Comparison of ENCODE assay signal across 15 mouse cellular contexts in the genomic region with DNA sequence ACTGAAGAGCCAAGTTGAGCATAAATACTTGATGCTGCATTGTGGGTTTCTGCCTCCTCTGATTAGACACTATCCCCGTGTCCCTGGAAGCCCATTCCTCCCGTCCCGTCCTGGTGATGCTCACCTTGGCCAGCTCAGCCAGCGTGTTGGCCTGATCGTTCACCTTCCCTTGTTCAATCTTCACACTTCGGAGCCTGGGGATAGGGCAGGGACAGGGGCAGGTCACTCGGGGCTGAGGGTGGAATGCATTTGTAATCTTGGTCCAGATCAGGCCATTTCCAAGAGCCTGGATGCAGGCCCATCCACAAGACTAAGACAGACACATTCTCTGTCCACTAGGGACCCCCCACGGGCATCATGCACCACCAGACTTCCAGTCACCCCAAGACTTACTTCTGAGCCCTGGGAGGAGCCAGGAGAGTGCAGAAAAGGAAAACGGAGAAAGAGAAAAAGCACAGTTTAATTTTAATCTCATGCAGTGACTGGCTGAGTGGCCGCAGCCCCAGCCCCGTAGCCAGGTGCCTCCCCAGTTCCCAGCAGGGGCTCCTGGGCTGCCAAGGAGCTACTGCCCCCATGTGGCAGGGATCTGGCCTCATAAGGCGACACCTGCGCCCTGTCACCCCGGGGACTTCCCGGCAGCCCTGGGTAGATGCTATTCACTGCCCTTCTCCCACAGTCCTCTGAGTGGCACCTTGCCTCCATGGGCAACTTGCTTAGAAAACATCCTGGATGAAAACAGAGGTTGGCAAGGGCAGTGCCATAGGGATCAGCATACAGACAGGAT. TPM values are rescaled to one million over a fixed set of nuclear protein-coding genes. Genes with fewer than 3 reads are reported as not detected.
DNase-seq lines count a peak whose midpoint lies in the region; ATAC-seq and TF ChIP-seq lines count a peak whose summit lies in the region.
"Had no signal": no experiment of that assay in that cellular context is flagged by ENCODE, and none has a peak within 500 bp of the region (broad histone marks: within the 10 kb centered on the region; RNA-seq: fewer than 3 reads in every experiment).

No protein-coding gene starts in this region.

- H3K4me2 ChIP-seq in intestine, embryonic 16.5 days (ENCODE audit: low read depth, low read length) = no peak overlapping the region
- no peak overlapping the region for H3K4me2 ChIP-seq in intestine, embryonic 15.5 days (replicated peaks)
- H3K4me2 ChIP-seq in liver, embryonic 13.5 days = no peak overlapping the region
- H3K4me2 ChIP-seq: heart, embryonic 11.5 days had no signal

- H3K4me3 ChIP-seq in intestine, embryonic 16.5 days (ENCODE audit: low read length) = no peak overlapping the region
- no peak overlapping the region for H3K4me3 ChIP-seq in intestine, embryonic 15.5 days (replicated peaks)
- no peak overlapping the region for H3K4me3 ChIP-seq in thymus, adult 2 months (ENCODE audit: control insufficient read depth, insufficient read depth, low read length)
- H3K4me3 ChIP-seq in liver, embryonic 13.5 days (replicated peaks) = no peak overlapping the region

- no peaks in the 10 kb centered on the region for H3K9me3 ChIP-seq in intestine, embryonic 16.5 days (ENCODE audit: control insufficient read depth, low read length)
- H3K9me3 ChIP-seq in intestine, embryonic 15.5 days = no peaks in the 10 kb centered on the region
- no peaks in the 10 kb centered on the region for H3K9me3 ChIP-seq in liver, embryonic 13.5 days (replicated peaks)

- no peak for ATAC-seq in intestine, embryonic 16.5 days
- ATAC-seq in intestine, embryonic 15.5 days = no peak
- ATAC-seq in liver, embryonic 13.5 days (ENCODE audit: low read depth) = no peak
- ATAC-seq: hindbrain, embryonic 16.5 days; Patski had no signal

- no peak overlapping the region for H3K27ac ChIP-seq in intestine, embryonic 16.5 days (ENCODE audit: low read length)
- no peak overlapping the region for H3K27ac ChIP-seq in intestine, embryonic 15.5 days
- no peak overlapping the region for H3K27ac ChIP-seq in thymus, adult 2 months (ENCODE audit: control insufficient read depth, insufficient read depth, low read length)
- H3K27ac ChIP-seq in liver, embryonic 13.5 days = no peak overlapping the region
- H3K27ac ChIP-seq: macrophage had no signal

- H3K4me1 ChIP-seq in intestine, embryonic 16.5 days (ENCODE audit: control insufficient read depth, insufficient read depth, low read length) = peaks cover 2% of the 10 kb centered on the region; the same call in 1 of the 2 replicates
- H3K4me1 ChIP-seq in intestine, embryonic 15.5 days (replicated peaks) = peaks cover 4% of the 10 kb centered on the region
- H3K4me1 ChIP-seq in thymus, adult 2 months (replicated peaks; ENCODE audit: control insufficient read depth, insufficient read depth, low read length) = peaks cover 3% of the 10 kb centered on the region
- peaks cover 62% of the 10 kb centered on the region for H3K4me1 ChIP-seq in liver, embryonic 13.5 days (replicated peaks)

- no peak for TF ChIP-seq POLR2A in thymus, adult 2 months (IDR thresholded peaks at IDR 0.05; ENCODE audit: control insufficient read depth, extremely low read depth, insufficient read depth, low read length, poor library complexity)

- 56% methylated on average over 15 of the region's 15 CpGs for WGBS in intestine, embryonic 16.5 days
- WGBS in intestine, embryonic 15.5 days = 57% methylated on average over 15 of the region's 15 CpGs
- 52% methylated on average over 15 of the region's 15 CpGs for WGBS in thymus, adult 2 months
- WGBS in liver, embryonic 13.5 days (ENCODE audit: insufficient replicate concordance) = 47% methylated on average over 15 of the region's 15 CpGs

- TF ChIP-seq CTCF in thymus, adult 2 months (IDR thresholded peaks at IDR 0.05; ENCODE audit: borderline replicate concordance, control insufficient read depth, extremely low read depth, insufficient read depth, low read length, poor library complexity) = peak; percentile 45; the same call in 1 of the 2 replicates

- no peaks in the 10 kb centered on the region for H3K36me3 ChIP-seq in intestine, embryonic 16.5 days (ENCODE audit: control insufficient read depth, insufficient read depth, low read length)
- no peaks in the 10 kb centered on the region for H3K36me3 ChIP-seq in intestine, embryonic 15.5 days
- H3K36me3 ChIP-seq in thymus, adult 2 months (ENCODE audit: control insufficient read depth, insufficient read depth, low read length) = no peaks in the 10 kb centered on the region
- H3K36me3 ChIP-seq in liver, embryonic 13.5 days = no peaks in the 10 kb centered on the region

- peak overlapping the region; percentile 11; the same call in 1 of the 2 replicates for H3K9ac ChIP-seq in intestine, embryonic 16.5 days (ENCODE audit: low read depth, low read length)
- no peak overlapping the region for H3K9ac ChIP-seq in intestine, embryonic 15.5 days
- peak overlapping the region; percentile 24; the same call in 1 of the 2 replicates for H3K9ac ChIP-seq in liver, embryonic 13.5 days

- H3K27me3 ChIP-seq in intestine, embryonic 16.5 days (replicated peaks; ENCODE audit: control insufficient read depth, insufficient read depth, low read length) = peaks cover 2% of the 10 kb centered on the region; the same call in 1 of the 2 replicates
- no peaks in the 10 kb centered on the region for H3K27me3 ChIP-seq in intestine, embryonic 15.5 days (replicated peaks)
- H3K27me3 ChIP-seq in thymus, adult 2 months (ENCODE audit: control insufficient read depth, insufficient read depth, low read length) = no peaks in the 10 kb centered on the region
- H3K27me3 ChIP-seq in liver, embryonic 13.5 days = peaks cover 41% of the 10 kb centered on the region
- H3K27me3 ChIP-seq: Patski had no signal

- DNase-seq in thymus, adult 2 months = peak; percentile 58
- no peak for DNase-seq in thymus, adult 18-20 months
- no peak for DNase-seq in liver, embryonic 13.5 days
- DNase-seq in thymus, postnatal 4 days = peak; percentile 80
- DNase-seq in layer of hippocampus, adult 18-20 months (ENCODE audit: low spot score in 2 of 2) = no peak
- DNase-seq in adrenal gland, postnatal 25 days = no peak
- DNase-seq: adrenal gland, postnatal 10 days; cerebellum, adult 18-20 months; left cerebral cortex, postnatal 4 days had no signal

RNA-seq across cellular contexts. Expression of gene Arrdc2, which starts 7.0 kb away (rescaled TPM):
- 8.3 and 9.0 TPM in 2 replicates for polyA plus RNA-seq in intestine, embryonic 16.5 days (2015; fragmentation: Nextera tagmentation; extraction: Ambion mirVana)
- polyA plus RNA-seq in intestine, embryonic 15.5 days (2015; fragmentation: Nextera tagmentation; extraction: Ambion mirVana) = 7.5 TPM in 2 replicates
- polyA plus RNA-seq in thymus, adult 2 months (2012; rRNA removed) = 75.4 and 77.4 TPM in 2 replicates
- 11.7 and 12.6 TPM in 2 replicates for polyA plus RNA-seq in liver, embryonic 13.5 days (2015; fragmentation: Nextera tagmentation; extraction: Ambion mirVana)
- 10 to 100 TPM; 15.9 to 27.3 TPM for total RNA-seq in layer of hippocampus, adult 18-20 months (2021)
- 10.6 and 14.4 TPM in 2 replicates for total RNA-seq in adrenal gland, postnatal 25 days (2021)

RNA-seq across cellular contexts. Expression of gene Kcnn1, which starts 16.5 kb away (rescaled TPM):
- 1.0 and 1.2 TPM in 2 replicates for polyA plus RNA-seq in intestine, embryonic 16.5 days (2015; fragmentation: Nextera tagmentation; extraction: Ambion mirVana)
- polyA plus RNA-seq in intestine, embryonic 15.5 days (2015; fragmentation: Nextera tagmentation; extraction: Ambion mirVana) = 2.0 TPM in 2 replicates
- polyA plus RNA-seq in thymus, adult 2 months (2012; rRNA removed) = 4.2 and 6.4 TPM in 2 replicates
- polyA plus RNA-seq in liver, embryonic 13.5 days (2015; fragmentation: Nextera tagmentation; extraction: Ambion mirVana) = 0.29 and 0.44 TPM in 2 replicates
- total RNA-seq in layer of hippocampus, adult 18-20 months (2021) = 10 to 100 TPM; 19.0 to 20.8 TPM
- total RNA-seq in adrenal gland, postnatal 25 days (2021) = 2.2 and 3.3 TPM in 2 replicates

RNA-seq across cellular contexts. Expression of gene Ccdc124, which starts 27.2 kb away (rescaled TPM):
- polyA plus RNA-seq in intestine, embryonic 16.5 days (2015; fragmentation: Nextera tagmentation; extraction: Ambion mirVana) = 79.3 and 90.1 TPM in 2 replicates
- 89.4 and 90.7 TPM in 2 replicates for polyA plus RNA-seq in intestine, embryonic 15.5 days (2015; fragmentation: Nextera tagmentation; extraction: Ambion mirVana)
- 51.8 and 53.4 TPM in 2 replicates for polyA plus RNA-seq in thymus, adult 2 months (2012; rRNA removed)
- 70.9 and 76.5 TPM in 2 replicates for polyA plus RNA-seq in liver, embryonic 13.5 days (2015; fragmentation: Nextera tagmentation; extraction: Ambion mirVana)
- 10 to 100 TPM; 93.2 to 98.5 TPM for total RNA-seq in layer of hippocampus, adult 18-20 months (2021)
- total RNA-seq in adrenal gland, postnatal 25 days (2021) = 54.6 and 57.5 TPM in 2 replicates

RNA-seq across cellular contexts. Expression of gene Il12rb1, which starts 38.3 kb away (rescaled TPM):
- 0.27 and 0.34 TPM in 2 replicates for polyA plus RNA-seq in intestine, embryonic 16.5 days (2015; fragmentation: Nextera tagmentation; extraction: Ambion mirVana)
- polyA plus RNA-seq in intestine, embryonic 15.5 days (2015; fragmentation: Nextera tagmentation; extraction: Ambion mirVana) = 0.29 and 0.40 TPM in 2 replicates
- polyA plus RNA-seq in thymus, adult 2 months (2012; rRNA removed) = 48.6 and 53.4 TPM in 2 replicates
- polyA plus RNA-seq in liver, embryonic 13.5 days (2015; fragmentation: Nextera tagmentation; extraction: Ambion mirVana) = 0.20 and 0.21 TPM in 2 replicates
- 1 to 10 TPM in 1 of 2 experiments, under 1 TPM in 1; 0.97 to 1.7 TPM for total RNA-seq in layer of hippocampus, adult 18-20 months (2021)
- not detected in 2 replicates for total RNA-seq in adrenal gland, postnatal 25 days (2021)
- polyA plus RNA-seq: heart, embryonic 11.5 days had no signal

RNA-seq across cellular contexts. Expression of gene Mast3, which starts 41.7 kb away (rescaled TPM):
- polyA plus RNA-seq in intestine, embryonic 16.5 days (2015; fragmentation: Nextera tagmentation; extraction: Ambion mirVana) = 12.9 and 15.1 TPM in 2 replicates
- 13.2 and 16.8 TPM in 2 replicates for polyA plus RNA-seq in intestine, embryonic 15.5 days (2015; fragmentation: Nextera tagmentation; extraction: Ambion mirVana)
- polyA plus RNA-seq in thymus, adult 2 months (2012; rRNA removed) = 615 and 696 TPM in 2 replicates
- polyA plus RNA-seq in liver, embryonic 13.5 days (2015; fragmentation: Nextera tagmentation; extraction: Ambion mirVana) = 4.9 and 6.2 TPM in 2 replicates
- total RNA-seq in layer of hippocampus, adult 18-20 months (2021) = 100 to 1,000 TPM; 439 to 476 TPM
- total RNA-seq in adrenal gland, postnatal 25 days (2021) = 26.9 and 27.4 TPM in 2 replicates

Comparison
In these comparisons a context has a peak if more than half of its experiments do, and no peak if none do; other contexts are left out.
1. DNase-seq: peak in thymus, adult 2 months (single experiment) and thymus, postnatal 4 days (single experiment); none in thymus, adult 18-20 months (0 of 2), liver, embryonic 13.5 days (single experiment), layer of hippocampus, adult 18-20 months (0 of 2) and adrenal gland, postnatal 25 days (single experiment).